Mouse (Mus musculus) spleen, adult 2 months (tissue): Measurements from ENCODE around the gene Rnf157. TPM values are rescaled to one million over a fixed set of nuclear protein-coding genes. Genes with fewer than 3 reads are reported as not detected.

Experiments
- DNase-seq, 2 experiments: peaks; one replicate each; pipeline versions ENCODE4 v3.0.0 to v3.0.0-alpha.2; 2012 to 2021; ENCODE audit warnings: low spot score in 2 of 2, low read depth in 1 of 2
- H3K27ac ChIP-seq: fragments of 200-500 bp; 2 replicates; pipeline ENCODE4 v1.5.1; 2012; ENCODE audit warnings: low read length, inconsistent platforms; ENCODE audit not compliant: insufficient read depth
- H3K27me3 ChIP-seq: fragments of 200-500 bp; 2 replicates; pipeline ENCODE4 v1.6.1; 2012; ENCODE audit warnings: mild to moderate bottlenecking, moderate library complexity, low read length, inconsistent platforms; ENCODE audit not compliant: control insufficient read depth, insufficient read depth
- H3K36me3 ChIP-seq: fragments of 200-500 bp; 2 replicates; pipeline ENCODE4 v1.6.1; 2012; ENCODE audit warnings: mild to moderate bottlenecking, low read length, inconsistent platforms; ENCODE audit not compliant: control insufficient read depth, insufficient read depth
- H3K4me1 ChIP-seq: fragments of 200-500 bp; 2 replicates; pipeline ENCODE4 v1.6.1; 2011; ENCODE audit warnings: inconsistent platforms; ENCODE audit not compliant: control insufficient read depth, insufficient read depth, insufficient read length
- H3K4me3 ChIP-seq: fragments of 200-500 bp; 2 replicates; pipeline ENCODE4 v1.5.1; 2011; ENCODE audit warnings: mild to moderate bottlenecking, inconsistent platforms; ENCODE audit not compliant: insufficient read depth, insufficient read length; ENCODE audit errors: extremely low read depth
- CTCF ChIP-seq: fragments of 200-500 bp; IDR thresholded peaks from 2 replicates; pipeline ENCODE4 v1.5.1; 2011; ENCODE audit warnings: mild to moderate bottlenecking, inconsistent platforms; ENCODE audit not compliant: insufficient read depth, insufficient read length, insufficient replicate concordance; ENCODE audit errors: extremely low read depth
- POLR2A ChIP-seq: fragments of 200-500 bp; IDR thresholded peaks from 2 replicates; pipeline ENCODE4 v1.6.1; 2011; ENCODE audit warnings: low read depth, low read length, inconsistent platforms
- WGBS: fragments of 180-500 bp; shearing (Covaris S2); methylation state at CpG from one replicate; pipeline ENCODE4 v1.1.7; 2018; 5-methylcytosine and 5-hydroxymethylcytosine counted together
- polyA plus RNA-seq: library from polyadenylated mRNA; depleted of rRNA; stranded (reverse); fragments of >200 nt; gene quantifications from 2 replicates; pipeline ENCODE4 v1.2.3, GENCODE M21; 2012

The Rnf157 gene
- polyA plus RNA-seq, 1 experiment: 10.7 TPM

GRCm38 (mm10) chr11:116439269-116440240 lies 26.7 kb upstream of the Rnf157 start:
- Histone ChIP-seq H3K4me3 (no peak overlapping the region), H3K36me3 (peaks cover 10% of the 10 kb centered on the region), H3K27ac (peak overlapping the region; percentile 69), H3K4me1 (peaks cover 22% of the 10 kb centered on the region; the same call in 1 of the 2 replicates), H3K27me3 (no peaks in the 10 kb centered on the region)
- DNase-seq: peak in 1 of 2 experiments; percentile 40
- 50% methylated on average over 19 of the region's 19 CpGs for WGBS
- TF ChIP-seq CTCF (no peak), POLR2A (no peak)

GRCm38 (mm10) chr11:116437541-116437940 lies 24.7 kb upstream of the Rnf157 start:
- WGBS: 91% methylated on average over 11 of the region's 11 CpGs
- Histone ChIP-seq H3K4me3 (no peak overlapping the region), H3K4me1 (peaks cover 22% of the 10 kb centered on the region; the same call in 1 of the 2 replicates), H3K27ac (peak overlapping the region; percentile 34), H3K36me3 (peaks cover 10% of the 10 kb centered on the region), H3K27me3 (no peaks in the 10 kb centered on the region)
- TF ChIP-seq POLR2A: no peak
- no peak for TF ChIP-seq CTCF
- DNase-seq: no peak

- Histone ChIP-seq H3K4me3 (no peak overlapping the region), H3K36me3 (peaks cover 10% of the 10 kb centered on the region), H3K27ac (peak overlapping the region; percentile 34), H3K27me3 (no peaks in the 10 kb centered on the region), H3K4me1 (peaks cover 22% of the 10 kb centered on the region; the same call in 1 of the 2 replicates)
- WGBS: 19% methylated on average over 4 of the region's 4 CpGs
- peak in 1 of 2 experiments; percentile 18 for DNase-seq
- no peak for TF ChIP-seq POLR2A
- TF ChIP-seq CTCF: no peak
Observed at GRCm38 (mm10) chr11:116436725-116437331, 24.0 kb upstream of the Rnf157 start.

GRCm38 (mm10) chr11:116435992-116436724 lies 23.3 kb upstream of the Rnf157 start:
- no peak overlapping the region for H3K4me3 ChIP-seq
- H3K4me1 ChIP-seq: peaks cover 22% of the 10 kb centered on the region; the same call in 1 of the 2 replicates
- peak overlapping the region; percentile 56 for H3K27ac ChIP-seq
- DNase-seq: no peak
- TF ChIP-seq POLR2A (no peak), CTCF (no peak)
- H3K36me3 ChIP-seq: peaks cover 10% of the 10 kb centered on the region
- no peaks in the 10 kb centered on the region for H3K27me3 ChIP-seq
- 37% methylated on average over 5 of the region's 5 CpGs for WGBS

- WGBS: 44% methylated on average over 12 of the region's 12 CpGs
- TF ChIP-seq CTCF (no peak), POLR2A (no peak)
Observed at GRCm38 (mm10) chr11:116434967-116435752, 22.3 kb upstream of the Rnf157 start.

More at GRCm38 (mm10) chr11:116434967-116435752, 22.3 kb upstream of the Rnf157 start:
- H3K36me3 ChIP-seq: peaks cover 10% of the 10 kb centered on the region
- H3K27me3 ChIP-seq: no peaks in the 10 kb centered on the region
- no peak for DNase-seq
- peaks cover 27% of the 10 kb centered on the region; the same call in 1 of the 2 replicates for H3K4me1 ChIP-seq
- H3K4me3 ChIP-seq: peak overlapping the region; percentile 92
- H3K27ac ChIP-seq: peak overlapping the region; percentile 91
